Mouse (Mus musculus) limb, embryonic 11.5 days (tissue): ENCODE measurements around the gene Itgb6. TPM values are rescaled to one million over a fixed set of nuclear protein-coding genes. Genes with fewer than 3 reads are reported as not detected.

Experiments used
- ATAC-seq: fragments of 200-750 bp; cut with Nextera tagmentation; 2 replicates; pipeline ENCODE4 v1.8.0; 2017; ENCODE audit warnings: low read depth; ENCODE audit not compliant: insufficient number of reproducible peaks, low FRiP score, low TSS enrichment
- DNase-seq: peaks from one replicate; pipeline ENCODE4 v3.0.0-alpha.2; 2015; ENCODE audit warnings: low spot score
- H3K27ac ChIP-seq: fragments of 300-500 bp; sonication (generic); replicated peaks from 2 replicates; pipeline ENCODE4 v1.5.1; 2014; ENCODE audit warnings: low read depth, mild to moderate bottlenecking, low read length
- H3K27me3 ChIP-seq: fragments of 300-500 bp; sonication (generic); 2 replicates; pipeline ENCODE4 v1.6.1; 2014; ENCODE audit warnings: mild to moderate bottlenecking, low read length, mixed read lengths; ENCODE audit not compliant: control insufficient read depth, insufficient read depth
- H3K36me3 ChIP-seq: fragments of 300-500 bp; sonication (generic); 2 replicates; pipeline ENCODE4 v1.6.1; 2014; ENCODE audit warnings: mild to moderate bottlenecking, low read length, moderate library complexity, mixed read lengths; ENCODE audit not compliant: control insufficient read depth, insufficient read depth
- H3K4me1 ChIP-seq: fragments of 300-500 bp; sonication (generic); 2 replicates; pipeline ENCODE4 v1.6.1; 2014; ENCODE audit warnings: low read length, mixed read lengths; ENCODE audit not compliant: control insufficient read depth, insufficient read depth
- H3K4me2 ChIP-seq: fragments of 300-500 bp; sonication (generic); 2 replicates; pipeline ENCODE4 v1.6.1; 2014; ENCODE audit warnings: low read depth, mild to moderate bottlenecking, moderate library complexity; ENCODE audit not compliant: severe bottlenecking
- H3K4me3 ChIP-seq: fragments of 300-500 bp; sonication (generic); 2 replicates; pipeline ENCODE4 v1.5.1; 2014; ENCODE audit warnings: low read depth, low read length
- H3K9ac ChIP-seq: fragments of 300-500 bp; sonication (generic); 2 replicates; pipeline ENCODE4 v1.6.1; 2014; ENCODE audit warnings: mild to moderate bottlenecking, low read length
- H3K9me3 ChIP-seq: fragments of 300-500 bp; sonication (generic); 2 replicates; pipeline ENCODE4 v1.6.1; 2016; ENCODE audit warnings: low read length; ENCODE audit not compliant: control insufficient read depth
- WGBS: fragments of 180-500 bp; shearing (Covaris S2); extraction: QIAGEN DNeasy Blood & Tissue Kit; methylation state at CpG from one replicate; pipeline ENCODE4 v1.1.7; 2014; 5-methylcytosine and 5-hydroxymethylcytosine counted together
- polyA plus RNA-seq: library from polyadenylated mRNA; unstranded; fragments of >200 nt; fragmentation: Nextera tagmentation; extraction: Ambion mirVana; gene quantifications from 2 replicates; pipeline ENCODE4 v1.2.1, GENCODE M21; 2014

The Itgb6 gene
- polyA plus RNA-seq, 1 experiment from 2014 or later, result 0.61 TPM

DNA sequence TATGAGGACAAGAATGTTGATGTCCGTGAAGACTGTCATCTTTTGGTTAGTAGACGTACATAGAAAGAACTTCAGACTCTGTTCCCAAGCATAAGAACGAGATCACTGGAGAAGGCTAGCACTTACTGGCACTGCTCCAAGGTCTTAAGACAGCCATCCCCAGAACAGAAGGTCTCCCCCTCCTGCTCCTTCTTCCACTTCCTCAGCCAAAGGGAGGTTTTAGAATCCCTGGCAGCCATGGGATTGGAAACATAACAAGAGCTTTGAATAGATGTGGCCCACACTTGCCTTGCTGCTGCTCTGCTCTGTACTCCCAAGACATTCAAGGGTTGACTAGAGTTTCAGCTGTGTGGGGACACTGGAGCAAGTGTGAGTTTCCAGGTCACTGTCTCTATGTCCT, 63.5 kb downstream of the Itgb6 start:
- WGBS, result 82% methylated on average over 3 of the region's 3 CpGs
- no peak for DNase-seq
- H3K4me2 ChIP-seq, result no peak overlapping the region

DNA sequence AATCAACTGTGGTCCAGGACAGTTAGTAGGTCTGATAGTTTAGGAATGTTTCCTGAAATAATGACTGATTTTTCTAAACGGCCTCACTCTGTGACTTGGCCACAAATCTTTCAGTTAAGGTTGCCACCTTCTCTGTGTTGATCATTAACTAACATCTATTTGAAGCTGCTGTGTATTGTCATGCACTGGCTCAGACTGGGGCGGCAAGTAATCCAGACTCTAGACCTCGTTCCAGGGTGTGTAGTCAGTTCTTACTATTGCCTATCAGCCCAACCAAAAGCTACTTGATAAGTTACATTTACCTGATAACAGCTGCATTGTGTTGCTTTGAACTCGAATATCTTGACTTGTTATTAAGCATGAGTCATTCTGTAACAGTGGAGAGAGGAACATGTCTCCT, 67.6 kb downstream of the Itgb6 start:
- Histone ChIP-seq H3K36me3 (no peaks in the 10 kb centered on the region), H3K9me3 (no peaks in the 10 kb centered on the region), H3K4me3 (no peak overlapping the region), H3K27ac (no peak overlapping the region), H3K9ac (no peak overlapping the region), H3K4me2 (no peak overlapping the region), H3K27me3 (no peaks in the 10 kb centered on the region), H3K4me1 (no peaks in the 10 kb centered on the region)
- DNase-seq (no peak), ATAC-seq (no peak)
- WGBS, result 79% methylated on average over 4 of the region's 4 CpGs

More for the DNA sequence above, 63.5 kb downstream of the Itgb6 start:
- Histone ChIP-seq H3K9ac (no peak overlapping the region), H3K36me3 (no peaks in the 10 kb centered on the region), H3K27me3 (no peaks in the 10 kb centered on the region), H3K9me3 (no peaks in the 10 kb centered on the region), H3K27ac (no peak overlapping the region), H3K4me1 (no peaks in the 10 kb centered on the region), H3K4me3 (no peak overlapping the region)
- ATAC-seq, result no peak

DNA sequence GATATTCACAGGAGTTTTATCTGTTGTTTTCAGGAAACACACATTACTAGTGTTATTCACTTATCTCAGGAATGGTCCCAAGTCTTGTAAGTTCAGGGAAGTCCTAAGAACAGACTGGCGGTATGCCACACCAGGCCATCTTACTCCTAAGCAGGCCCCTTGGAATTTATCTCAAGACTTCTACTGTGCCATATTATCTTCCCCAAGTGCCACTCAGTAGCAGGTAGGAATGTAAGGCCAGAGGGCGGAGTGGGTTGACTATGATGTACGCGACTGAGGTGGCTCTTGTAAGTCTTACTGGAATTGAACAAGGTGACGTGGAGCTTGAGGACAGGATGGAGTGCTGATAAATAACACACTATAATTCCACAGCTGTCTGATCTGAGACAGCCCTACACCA, 72.3 kb downstream of the Itgb6 start:
- Histone ChIP-seq H3K4me3 (no peak overlapping the region), H3K9me3 (no peaks in the 10 kb centered on the region), H3K4me1 (no peaks in the 10 kb centered on the region), H3K36me3 (no peaks in the 10 kb centered on the region), H3K4me2 (no peak overlapping the region), H3K9ac (no peak overlapping the region), H3K27me3 (no peaks in the 10 kb centered on the region), H3K27ac (no peak overlapping the region)
- DNase-seq, result no peak
- no peak for ATAC-seq
- 83% methylated on average over 5 of the region's 5 CpGs for WGBS

GRCm38 (mm10) chr2:60647650-60648049, 74.8 kb downstream of the Itgb6 start:
- no peaks in the 10 kb centered on the region for H3K27me3 ChIP-seq
- WGBS, result 77% methylated on average over 5 of the region's 5 CpGs
- no peak for ATAC-seq

DNA sequence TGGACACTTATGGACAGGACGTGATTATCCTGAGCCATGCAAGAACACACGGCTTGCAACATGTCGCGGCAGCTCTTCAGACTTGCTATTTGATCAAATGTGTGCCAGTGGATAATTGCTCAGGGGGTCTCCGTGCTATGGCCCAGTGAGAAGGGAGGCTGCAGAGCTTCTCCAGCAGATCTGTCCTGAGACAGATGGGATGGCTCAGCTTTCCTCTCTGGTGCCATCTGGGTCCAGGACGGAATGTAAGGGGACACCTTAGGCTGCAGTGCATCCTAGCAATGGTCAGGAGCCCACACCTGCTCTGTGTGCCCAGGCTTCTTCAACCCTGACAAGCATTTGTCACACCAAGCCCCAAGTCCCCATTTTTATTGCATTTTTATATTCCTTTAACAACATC, 75.9 kb downstream of the Itgb6 start:
- whole genome bisulfite sequencing, result 85% methylated on average over 6 of the region's 6 CpGs
- Histone ChIP-seq H3K27ac (no peak overlapping the region), H3K36me3 (no peaks in the 10 kb centered on the region), H3K4me3 (no peak overlapping the region), H3K9me3 (no peaks in the 10 kb centered on the region), H3K4me1 (no peaks in the 10 kb centered on the region), H3K4me2 (no peak overlapping the region), H3K27me3 (no peaks in the 10 kb centered on the region), H3K9ac (no peak overlapping the region)
- DNase-seq (no peak), ATAC-seq (no peak)

More at GRCm38 (mm10) chr2:60647650-60648049, 74.8 kb downstream of the Itgb6 start:
- no peak overlapping the region for H3K4me2 ChIP-seq
- no peak for DNase-seq
- H3K4me1 ChIP-seq, result no peaks in the 10 kb centered on the region
- H3K27ac ChIP-seq, result no peak overlapping the region
- H3K36me3 ChIP-seq, result no peaks in the 10 kb centered on the region
- H3K9me3 ChIP-seq, result no peaks in the 10 kb centered on the region
- no peak overlapping the region for H3K4me3 ChIP-seq
- no peak overlapping the region for H3K9ac ChIP-seq

DNA sequence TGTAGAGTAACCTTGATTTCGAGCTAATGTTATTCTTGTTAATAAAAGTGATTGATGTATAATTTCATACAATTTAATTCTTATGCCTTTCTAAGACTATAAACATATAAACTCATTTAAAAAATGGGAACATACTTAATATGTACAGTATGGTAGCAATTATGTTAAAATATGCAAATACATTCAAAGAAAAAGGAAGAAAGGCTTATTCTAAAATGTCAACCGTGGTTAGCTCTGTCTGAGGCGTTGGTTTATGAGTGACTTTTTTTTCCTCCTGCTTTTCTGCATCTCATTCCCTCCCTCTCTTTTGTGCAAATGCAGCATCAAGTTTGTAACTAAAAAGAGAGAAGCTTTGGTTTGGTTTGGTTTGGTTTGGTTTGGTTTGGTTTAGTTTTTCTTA, 79.0 kb downstream of the Itgb6 start:
- Histone ChIP-seq H3K4me1 (no peaks in the 10 kb centered on the region), H3K9ac (no peak overlapping the region), H3K27ac (no peak overlapping the region), H3K9me3 (no peaks in the 10 kb centered on the region), H3K36me3 (no peaks in the 10 kb centered on the region), H3K4me3 (no peak overlapping the region), H3K4me2 (no peak overlapping the region), H3K27me3 (no peaks in the 10 kb centered on the region)
- ATAC-seq (no peak), DNase-seq (no peak)
- WGBS, result 87% methylated on average over 3 of the region's 3 CpGs

- WGBS, result 93% methylated on average over 7 of the region's 7 CpGs
- Histone ChIP-seq H3K36me3 (no peaks in the 10 kb centered on the region), H3K4me2 (no peak overlapping the region), H3K4me1 (no peaks in the 10 kb centered on the region), H3K4me3 (no peak overlapping the region), H3K9ac (no peak overlapping the region), H3K9me3 (no peaks in the 10 kb centered on the region), H3K27ac (no peak overlapping the region), H3K27me3 (no peaks in the 10 kb centered on the region)
- DNase-seq, result no peak
- ATAC-seq, result no peak
Observed at GRCm38 (mm10) chr2:60642606-60643005, 79.8 kb downstream of the Itgb6 start.

DNA sequence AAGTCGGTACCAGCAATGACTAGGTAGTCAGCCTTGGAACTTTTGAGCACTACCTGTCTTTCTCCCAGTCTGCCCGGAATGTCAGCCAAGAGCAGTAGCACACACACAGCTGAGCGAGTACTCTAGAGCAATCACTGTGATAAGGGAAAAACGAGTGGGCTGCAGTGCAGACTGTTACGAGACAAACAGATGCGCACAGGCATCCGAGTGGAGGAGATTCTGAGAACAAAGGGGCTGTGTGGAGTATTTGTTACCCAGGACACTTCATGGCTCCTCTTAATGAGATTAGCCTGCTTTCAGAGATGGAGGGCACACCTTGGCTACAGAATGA, 82.1 kb downstream of the Itgb6 start:
- no peak for DNase-seq
- no peak overlapping the region for H3K4me3 ChIP-seq
- H3K4me2 ChIP-seq, result no peak overlapping the region
- H3K9me3 ChIP-seq, result no peaks in the 10 kb centered on the region
- no peak overlapping the region for H3K27ac ChIP-seq
- H3K36me3 ChIP-seq, result no peaks in the 10 kb centered on the region
- no peak for ATAC-seq
- no peaks in the 10 kb centered on the region for H3K4me1 ChIP-seq
- WGBS, result 60% methylated on average over 7 of the region's 7 CpGs
- H3K27me3 ChIP-seq, result no peaks in the 10 kb centered on the region
- no peak overlapping the region for H3K9ac ChIP-seq

DNA sequence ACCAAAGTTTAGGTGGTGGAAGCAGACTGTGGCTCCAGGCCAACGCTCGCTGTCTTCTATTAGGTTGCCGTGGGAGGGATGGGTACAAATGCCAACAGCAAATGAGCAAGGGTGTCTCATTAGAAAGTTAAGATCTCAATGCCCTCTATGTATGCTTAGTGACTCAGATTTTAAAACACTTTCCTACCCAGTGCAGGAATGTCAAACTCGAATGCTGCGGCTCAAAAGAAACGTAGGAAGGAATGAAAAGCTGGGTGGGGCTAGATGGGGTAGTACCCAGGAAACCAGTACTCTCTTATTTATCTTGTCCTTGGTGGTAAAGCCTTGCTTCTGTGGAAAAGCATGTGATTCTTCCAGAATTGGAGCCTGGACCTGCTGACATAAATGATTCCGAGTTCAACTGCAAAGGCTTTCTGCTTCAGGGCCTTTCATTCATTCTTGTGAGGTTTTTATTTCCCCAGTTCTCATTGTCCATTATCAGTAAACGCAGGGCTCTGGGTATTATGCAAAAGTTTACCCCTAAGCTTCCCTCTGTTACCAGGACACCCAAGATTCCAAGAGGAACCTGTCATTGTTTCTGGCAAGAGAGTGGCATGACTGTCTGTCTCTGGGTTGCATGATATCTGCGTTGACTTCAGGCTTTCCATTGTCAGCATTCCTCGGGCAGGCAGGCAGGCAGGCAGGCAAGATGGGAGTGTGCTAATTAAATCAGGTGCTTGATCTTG, 82.7 kb downstream of the Itgb6 start:
- H3K27ac ChIP-seq, result no peak overlapping the region
- no peak for DNase-seq
- H3K4me1 ChIP-seq, result no peaks in the 10 kb centered on the region
- no peak overlapping the region for H3K4me3 ChIP-seq
- no peaks in the 10 kb centered on the region for H3K36me3 ChIP-seq
- no peaks in the 10 kb centered on the region for H3K27me3 ChIP-seq
- H3K9ac ChIP-seq, result no peak overlapping the region
- ATAC-seq, result no peak
- H3K9me3 ChIP-seq, result no peaks in the 10 kb centered on the region
- no peak overlapping the region for H3K4me2 ChIP-seq
- WGBS, result 86% methylated on average over 10 of the region's 10 CpGs
